In genomic region chr2:162992084-162992437, GRCm38 (mm10) we compare ENCODE assay signal across 28 mouse cellular contexts. TPM values are rescaled to one million over a fixed set of nuclear protein-coding genes. Genes with fewer than 3 reads are reported as not detected.
DNase-seq lines count a peak whose midpoint lies in the region; ATAC-seq and TF ChIP-seq lines count a peak whose summit lies in the region.
"Had no signal": no experiment of that assay in that cellular context is flagged by ENCODE, and none has a peak within 500 bp of the region (broad histone marks: within the 10 kb centered on the region; RNA-seq: fewer than 3 reads in every experiment).

No protein-coding gene starts in this region.

- H3K4me1 ChIP-seq in liver, adult 2 months (ENCODE audit: control insufficient read depth, insufficient read depth, low read length) = peaks cover 31% of the 10 kb centered on the region
- H3K4me1 ChIP-seq in liver, embryonic 11.5 days (replicated peaks; ENCODE audit: control insufficient read depth, insufficient read depth, low read length) = no peaks in the 10 kb centered on the region
- H3K4me1 ChIP-seq in heart, embryonic 12.5 days (replicated peaks) = no peaks in the 10 kb centered on the region
- H3K4me1 ChIP-seq: embryonic facial prominence, embryonic 13.5 days; forebrain, embryonic 13.5 days; hindbrain, embryonic 15.5 days; limb, embryonic 12.5 days had no signal

- no peak for ATAC-seq in liver, embryonic 11.5 days (replicated peaks; ENCODE audit: low FRiP score)
- ATAC-seq in heart, embryonic 12.5 days (ENCODE audit: insufficient number of reproducible peaks, low FRiP score) = no peak
- ATAC-seq: forebrain, embryonic 13.5 days had no signal

- H3K79me2 ChIP-seq in liver, adult 2 months (ENCODE audit: control insufficient read depth, insufficient read depth, low read length) = peaks cover 11% of the 10 kb centered on the region; the same call in 1 of the 2 replicates

- no peak for TF ChIP-seq CTCF in liver, adult 2 months (IDR thresholded peaks at IDR 0.05; ENCODE audit: low read depth, low read length)

- H3K27me3 ChIP-seq in liver, adult 2 months (ENCODE audit: control insufficient read depth, insufficient read depth, low read length) = no peaks in the 10 kb centered on the region
- no peaks in the 10 kb centered on the region for H3K27me3 ChIP-seq in liver, embryonic 11.5 days (replicated peaks; ENCODE audit: control insufficient read depth, insufficient read depth, low read length)
- peaks cover 19% of the 10 kb centered on the region; the same call in 1 of the 2 replicates for H3K27me3 ChIP-seq in heart, embryonic 12.5 days (replicated peaks)
- H3K27me3 ChIP-seq: hindbrain, embryonic 15.5 days had no signal

- no peak for TF ChIP-seq POLR2A in liver, adult 2 months (IDR thresholded peaks at IDR 0.05; ENCODE audit: extremely low read depth, insufficient read depth, low read length)

- H3K9ac ChIP-seq in liver, adult 2 months (ENCODE audit: low read depth, low read length) = peak overlapping the region; percentile 48; the same call in 1 of the 2 replicates
- H3K9ac ChIP-seq in liver, embryonic 11.5 days (ENCODE audit: low read depth, low read length) = no peak overlapping the region
- H3K9ac ChIP-seq in heart, embryonic 12.5 days = no peak overlapping the region
- H3K9ac ChIP-seq: embryonic facial prominence, embryonic 13.5 days; forebrain, embryonic 13.5 days; hindbrain, embryonic 15.5 days; limb, embryonic 12.5 days had no signal

- no peak overlapping the region for H3K4me3 ChIP-seq in liver, adult 2 months (ENCODE audit: insufficient read depth, low read depth, low read length)
- H3K4me3 ChIP-seq in liver, embryonic 11.5 days (ENCODE audit: low read depth, low read length) = no peak overlapping the region
- H3K4me3 ChIP-seq in heart, embryonic 12.5 days = no peak overlapping the region
- H3K4me3 ChIP-seq: embryonic facial prominence, embryonic 13.5 days; erythroblast, embryonic 14.5 days; forebrain, embryonic 13.5 days; gastrocnemius, adult 2 months; hindbrain, embryonic 15.5 days; limb, embryonic 12.5 days had no signal

- H3K36me3 ChIP-seq in liver, adult 2 months (ENCODE audit: control insufficient read depth, insufficient read depth, low read length) = peaks cover 9% of the 10 kb centered on the region
- H3K36me3 ChIP-seq in liver, embryonic 11.5 days (ENCODE audit: control insufficient read depth, insufficient read depth, low read length) = no peaks in the 10 kb centered on the region
- H3K36me3 ChIP-seq in heart, embryonic 12.5 days = no peaks in the 10 kb centered on the region
- H3K36me3 ChIP-seq: embryonic facial prominence, embryonic 13.5 days; hindbrain, embryonic 15.5 days; limb, embryonic 12.5 days had no signal

- H3K9me3 ChIP-seq in liver, embryonic 11.5 days (ENCODE audit: control insufficient read depth, low read length) = no peaks in the 10 kb centered on the region
- H3K9me3 ChIP-seq in heart, embryonic 12.5 days (replicated peaks) = no peaks in the 10 kb centered on the region
- H3K9me3 ChIP-seq: embryonic facial prominence, embryonic 13.5 days; forebrain, embryonic 13.5 days; hindbrain, embryonic 15.5 days; limb, embryonic 12.5 days had no signal

- DNase-seq in kidney, adult 11 months = peak; percentile 76
- DNase-seq in kidney, postnatal 10 days = no peak
- DNase-seq in liver, adult 2 months (ENCODE audit: extremely low read depth, low read depth, low spot score) = peak; percentile 92
- DNase-seq in liver, embryonic 11.5 days (ENCODE audit: low spot score) = no peak
- peak; percentile 58 for DNase-seq in kidney, postnatal 14 days
- DNase-seq in yolk sac, embryonic 10.5 days (ENCODE audit: low spot score) = peak; percentile 42
- no peak for DNase-seq in urinary bladder, postnatal 4 days (ENCODE audit: low spot score in 2 of 2)
- DNase-seq: adrenal gland, postnatal 14 days; cerebellum, adult 2 months; cerebellum, postnatal 25 days; embryo, embryonic 11 days; gastrocnemius, adult 2 months; heart, postnatal 4 days; lung, adult 2 months; lung, postnatal 14 days; right cerebral cortex, postnatal 4 days; thymus, adult 2 months; thymus, postnatal 4 days had no signal

- no peak overlapping the region for H3K4me2 ChIP-seq in liver, embryonic 11.5 days
- no peak overlapping the region for H3K4me2 ChIP-seq in heart, embryonic 12.5 days
- H3K4me2 ChIP-seq: embryonic facial prominence, embryonic 13.5 days; forebrain, embryonic 13.5 days; hindbrain, embryonic 15.5 days; limb, embryonic 12.5 days; midbrain, embryonic 11.5 days had no signal

- peak overlapping the region; percentile 87 for H3K27ac ChIP-seq in liver, adult 2 months (replicated peaks; ENCODE audit: insufficient read depth, low read depth, low read length)
- no peak overlapping the region for H3K27ac ChIP-seq in liver, embryonic 11.5 days (ENCODE audit: low read depth, low read length)
- no peak overlapping the region for H3K27ac ChIP-seq in heart, embryonic 12.5 days (ENCODE audit: poor library complexity, severe bottlenecking)
- H3K27ac ChIP-seq: embryonic facial prominence, embryonic 13.5 days; forebrain, embryonic 13.5 days; gastrocnemius, adult 2 months; hindbrain, embryonic 15.5 days; limb, embryonic 12.5 days had no signal

RNA-seq across cellular contexts. Expression of gene Sgk2, which starts 4.9 kb away (rescaled TPM):
- 39.4 and 65.0 TPM in 2 replicates for total RNA-seq in liver, adult 2 months (2014; rRNA removed)
- 27.8 and 39.0 TPM in 2 replicates for polyA plus RNA-seq in liver, adult 2 months (2012; rRNA removed)
- polyA plus RNA-seq in liver, embryonic 11.5 days (2014; fragmentation: Nextera tagmentation; extraction: Ambion mirVana) = 2.8 and 3.3 TPM in 2 replicates
- polyA plus RNA-seq in heart, embryonic 12.5 days (2016; fragmentation: Nextera tagmentation; extraction: Ambion mirVana) = 0.09 TPM in 1 of 2 replicates, not detected in the other
- total RNA-seq: gastrocnemius, adult 2 months; gastrocnemius, postnatal 4 days; heart, postnatal 4 days; megakaryocyte progenitor cell, adult 5-6 weeks; midbrain, postnatal 0 days had no signal
- polyA plus RNA-seq: erythroblast, embryonic 14.5 days; forebrain, embryonic 13.5 days; limb, embryonic 12.5 days; midbrain, embryonic 11.5 days; midbrain, postnatal 0 days had no signal

RNA-seq across cellular contexts. Expression of gene Ift52, which starts 25.1 kb away (rescaled TPM):
- total RNA-seq in liver, adult 2 months (2014; rRNA removed) = 12.1 and 18.3 TPM in 2 replicates
- polyA plus RNA-seq in liver, adult 2 months (2012; rRNA removed) = 18.0 and 18.8 TPM in 2 replicates
- 43.0 and 44.8 TPM in 2 replicates for polyA plus RNA-seq in liver, embryonic 11.5 days (2014; fragmentation: Nextera tagmentation; extraction: Ambion mirVana)
- polyA plus RNA-seq in heart, embryonic 12.5 days (2016; fragmentation: Nextera tagmentation; extraction: Ambion mirVana) = 41.4 and 41.7 TPM in 2 replicates

RNA-seq across cellular contexts. Expression of gene L3mbtl1, which starts 48.8 kb away (rescaled TPM):
- 0.28 TPM in 1 of 2 replicates, not detected in the other for total RNA-seq in liver, adult 2 months (2014; rRNA removed)
- 0.11 TPM in 1 of 2 replicates, not detected in the other for polyA plus RNA-seq in liver, adult 2 months (2012; rRNA removed)
- polyA plus RNA-seq in liver, embryonic 11.5 days (2014; fragmentation: Nextera tagmentation; extraction: Ambion mirVana) = 0.05 and 0.08 TPM in 2 replicates
- 0.05 TPM in 1 of 2 replicates, not detected in the other for polyA plus RNA-seq in heart, embryonic 12.5 days (2016; fragmentation: Nextera tagmentation; extraction: Ambion mirVana)
- total RNA-seq: gastrocnemius, adult 2 months; heart, postnatal 4 days; megakaryocyte progenitor cell, adult 5-6 weeks had no signal
- polyA plus RNA-seq: erythroblast, embryonic 14.5 days; midbrain, embryonic 11.5 days had no signal

Comparison
In these comparisons a context has a peak if more than half of its experiments do, and no peak if none do; other contexts are left out.
1. DNase-seq: peak in kidney, adult 11 months (single experiment), liver, adult 2 months (single experiment), kidney, postnatal 14 days (single experiment) and yolk sac, embryonic 10.5 days (single experiment); none in kidney, postnatal 10 days (single experiment), liver, embryonic 11.5 days (single experiment) and urinary bladder, postnatal 4 days (0 of 2).